Mouse (Mus musculus): ENCODE results near the gene Wnk4. TPM values are rescaled to one million over a fixed set of nuclear protein-coding genes. Genes with fewer than 3 reads are reported as not detected.

Gene Wnk4
- total and polyA plus RNA-seq, 2 experiments from 2014 or later = 3.2 to 9.1 TPM

GRCm38 (mm10) chr11:101280837-101281236, 20.5 kb downstream of the Wnk4 start:
- WGBS = 49% methylated on average over 7 of the region's 7 CpGs
- no peak for ATAC-seq
- TF ChIP-seq CTCF (IDR thresholded peaks at IDR 0.05; ENCODE audit: low read depth) = no peak

GRCm38 (mm10) chr11:101282896-101283295, 22.5 kb downstream of the Wnk4 start:
- DNase-seq = no peak
- 15% methylated on average over 5 of the region's 5 CpGs for WGBS
- Histone ChIP-seq H3K27ac (ENCODE audit: low read depth, low read length) (no peak overlapping the region; the same call in 1 of the 2 replicates), H3K27me3 (ENCODE audit: insufficient read depth, low read length) (no peaks in the 10 kb centered on the region), H3K4me2 (ENCODE audit: low read depth) (no peak overlapping the region), H3K9ac (no peak overlapping the region), H3K36me3 (ENCODE audit: insufficient read depth) (no peaks in the 10 kb centered on the region), H3K4me3 (ENCODE audit: low read depth, low read length) (no peak overlapping the region), H3K4me1 (ENCODE audit: insufficient read depth) (peaks cover 4% of the 10 kb centered on the region), H3K9me3 (ENCODE audit: low read length) (no peaks in the 10 kb centered on the region)
- ATAC-seq = no peak
- no peak for TF ChIP-seq CTCF (IDR thresholded peaks at IDR 0.05; ENCODE audit: low read depth)

More at GRCm38 (mm10) chr11:101280837-101281236, 20.5 kb downstream of the Wnk4 start:
- DNase-seq = no peak
- H3K36me3 ChIP-seq (ENCODE audit: insufficient read depth) = no peaks in the 10 kb centered on the region
- H3K9me3 ChIP-seq (ENCODE audit: low read length) = no peaks in the 10 kb centered on the region
- no peak overlapping the region for H3K9ac ChIP-seq
- H3K4me3 ChIP-seq (ENCODE audit: low read depth, low read length) = no peak overlapping the region
- H3K4me2 ChIP-seq (ENCODE audit: low read depth) = no peak overlapping the region
- H3K4me1 ChIP-seq (ENCODE audit: insufficient read depth) = peaks cover 12% of the 10 kb centered on the region
- no peaks in the 10 kb centered on the region for H3K27me3 ChIP-seq (ENCODE audit: insufficient read depth, low read length)
- H3K27ac ChIP-seq (ENCODE audit: low read depth, low read length) = no peak overlapping the region

GRCm38 (mm10) chr11:101283805-101284204, 23.4 kb downstream of the Wnk4 start:
- Histone ChIP-seq H3K4me2 (ENCODE audit: low read depth) (no peak overlapping the region), H3K27me3 (ENCODE audit: insufficient read depth, low read length) (no peaks in the 10 kb centered on the region), H3K9ac (no peak overlapping the region), H3K4me3 (ENCODE audit: low read depth, low read length) (no peak overlapping the region), H3K9me3 (ENCODE audit: low read length) (no peaks in the 10 kb centered on the region), H3K27ac (ENCODE audit: low read depth, low read length) (no peak overlapping the region), H3K4me1 (ENCODE audit: insufficient read depth) (no peaks in the 10 kb centered on the region), H3K36me3 (ENCODE audit: insufficient read depth) (peaks cover 4% of the 10 kb centered on the region; the same call in 1 of the 2 replicates)
- no peak for TF ChIP-seq CTCF (IDR thresholded peaks at IDR 0.05; ENCODE audit: low read depth)
- no peak for ATAC-seq
- no peak for DNase-seq
- WGBS = 71% methylated on average over 4 of the region's 4 CpGs

GRCm38 (mm10) chr11:101287306-101287705, 26.9 kb downstream of the Wnk4 start:
- Histone ChIP-seq H3K4me2 (ENCODE audit: low read depth) (no peak overlapping the region), H3K9me3 (ENCODE audit: low read length) (no peaks in the 10 kb centered on the region), H3K27ac (ENCODE audit: low read depth, low read length) (no peak overlapping the region), H3K4me1 (ENCODE audit: insufficient read depth) (no peaks in the 10 kb centered on the region), H3K36me3 (ENCODE audit: insufficient read depth) (peaks cover 29% of the 10 kb centered on the region), H3K9ac (no peak overlapping the region), H3K27me3 (ENCODE audit: insufficient read depth, low read length) (no peaks in the 10 kb centered on the region), H3K4me3 (ENCODE audit: low read depth, low read length) (no peak overlapping the region)
- TF ChIP-seq CTCF (IDR thresholded peaks at IDR 0.05; ENCODE audit: low read depth) = no peak
- no peak for ATAC-seq
- DNase-seq = no peak
- 87% methylated on average over 9 of the region's 9 CpGs for WGBS

- Histone ChIP-seq H3K4me1 (ENCODE audit: insufficient read depth) (no peaks in the 10 kb centered on the region), H3K4me2 (ENCODE audit: low read depth) (no peak overlapping the region), H3K4me3 (ENCODE audit: low read depth, low read length) (no peak overlapping the region), H3K27me3 (ENCODE audit: insufficient read depth, low read length) (no peaks in the 10 kb centered on the region), H3K9me3 (ENCODE audit: low read length) (no peaks in the 10 kb centered on the region), H3K9ac (no peak overlapping the region), H3K27ac (ENCODE audit: low read depth, low read length) (no peak overlapping the region), H3K36me3 (ENCODE audit: insufficient read depth) (peaks cover 57% of the 10 kb centered on the region)
- ATAC-seq = no peak
- WGBS = 92% methylated on average over 8 of the region's 8 CpGs
- TF ChIP-seq CTCF (IDR thresholded peaks at IDR 0.05; ENCODE audit: low read depth) = no peak
- no peak for DNase-seq
These were observed 30.9 kb downstream of the Wnk4 start for GRCm38 (mm10) chr11:101291231-101291630.

- WGBS = 92% methylated on average over 8 of the region's 8 CpGs
- Histone ChIP-seq H3K4me3 (ENCODE audit: low read depth, low read length) (no peak overlapping the region), H3K4me1 (ENCODE audit: insufficient read depth) (no peaks in the 10 kb centered on the region), H3K36me3 (ENCODE audit: insufficient read depth) (peaks cover 56% of the 10 kb centered on the region), H3K9me3 (ENCODE audit: low read length) (no peaks in the 10 kb centered on the region), H3K4me2 (ENCODE audit: low read depth) (no peak overlapping the region), H3K27ac (ENCODE audit: low read depth, low read length) (no peak overlapping the region), H3K9ac (no peak overlapping the region), H3K27me3 (ENCODE audit: insufficient read depth, low read length) (no peaks in the 10 kb centered on the region)
- no peak for DNase-seq
- no peak for TF ChIP-seq CTCF (IDR thresholded peaks at IDR 0.05; ENCODE audit: low read depth)
- ATAC-seq = no peak
These were observed 34.8 kb downstream of the Wnk4 start for GRCm38 (mm10) chr11:101295191-101295590.

GRCm38 (mm10) chr11:101300881-101301280, 40.5 kb downstream of the Wnk4 start:
- no peaks in the 10 kb centered on the region for H3K9me3 ChIP-seq (ENCODE audit: low read length)
- 72% methylated on average over 7 of the region's 7 CpGs for WGBS
- H3K4me1 ChIP-seq (ENCODE audit: insufficient read depth) = 0 out of 2 replicates have a peak, but pooled peaks cover 13% of the 10 kb centered on the region
- H3K27me3 ChIP-seq (ENCODE audit: insufficient read depth, low read length) = no peaks in the 10 kb centered on the region
- peak overlapping the region; percentile 96 for H3K4me2 ChIP-seq (ENCODE audit: low read depth)
- TF ChIP-seq CTCF (IDR thresholded peaks at IDR 0.05; ENCODE audit: low read depth) = 0 out of 2 replicates have a peak, but pooled peaks have one; percentile 15
- no peak overlapping the region; the same call in 1 of the 2 replicates for H3K9ac ChIP-seq
- peak overlapping the region; percentile 90 for H3K4me3 ChIP-seq (ENCODE audit: low read depth, low read length)
- peaks cover 11% of the 10 kb centered on the region for H3K36me3 ChIP-seq (ENCODE audit: insufficient read depth)
- no peak for ATAC-seq
- DNase-seq = no peak
- no peak overlapping the region for H3K27ac ChIP-seq (ENCODE audit: low read depth, low read length)

Data from forebrain, postnatal 0 days (tissue).